Mouse (Mus musculus) regulatory T cell (primary cell): Measurements from ENCODE around the gene Glipr1l2.
"Not testable (repeated sequence)": the region's sequence is repeated elsewhere in the genome, so short reads cannot be mapped to it uniquely, and the experiment has no call there.

Experiments used
- in situ Hi-C: fragments of 300-600 bp; cut with MboI, MseI; formaldehyde crosslinking; loops from one replicate; pipeline ENCODE4 v1.15.1; 2025; ENCODE audit warnings: high pct_unique_total_duplicates

The Glipr1l2 gene

DNA sequence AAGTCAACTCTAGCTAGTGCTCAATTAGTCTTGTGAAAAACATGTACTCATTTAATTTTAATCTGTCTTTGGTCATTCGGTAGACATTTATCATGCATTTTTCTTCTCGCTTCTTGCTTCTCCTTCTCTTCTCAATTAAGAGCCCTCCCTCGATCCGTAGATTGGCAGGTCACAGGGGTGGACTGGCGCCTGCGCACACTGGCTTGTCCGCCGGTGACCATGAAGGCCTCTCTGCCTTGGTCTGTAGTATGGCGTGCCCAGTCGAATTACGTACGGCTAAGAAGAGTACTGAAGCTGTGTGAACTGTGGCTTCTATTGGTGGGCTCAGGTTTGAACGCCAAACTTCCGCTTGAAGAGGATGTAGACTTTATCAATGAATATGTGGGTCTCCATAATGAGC, at the start of gene Glipr1l2:
TSS of gene Glipr1l2 (plus strand) at position 198 of the 400 bp plus-strand sequence.
- in situ Hi-C loops, result no loop called here

DNA sequence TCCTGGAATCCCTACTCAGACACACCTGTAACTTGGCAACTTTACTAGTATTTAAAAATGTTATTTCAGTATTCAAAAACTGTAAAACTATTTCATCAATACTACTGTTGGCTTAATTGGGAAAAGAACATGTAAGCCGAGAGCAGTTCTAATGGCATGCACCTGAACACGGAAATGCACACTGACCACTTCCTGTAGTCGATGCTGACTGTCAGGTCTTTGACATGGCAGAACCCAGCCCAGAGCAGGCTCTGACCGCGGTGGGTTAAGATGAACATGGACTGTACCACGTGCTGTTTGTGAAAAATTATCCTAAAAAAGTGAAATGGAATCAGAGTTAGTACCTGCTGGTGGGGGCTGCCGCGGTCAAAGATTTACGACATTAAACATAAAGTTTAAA, 39.6 kb upstream of the Glipr1l2 start:
- in situ Hi-C loops, result not testable (repeated sequence)

DNA sequence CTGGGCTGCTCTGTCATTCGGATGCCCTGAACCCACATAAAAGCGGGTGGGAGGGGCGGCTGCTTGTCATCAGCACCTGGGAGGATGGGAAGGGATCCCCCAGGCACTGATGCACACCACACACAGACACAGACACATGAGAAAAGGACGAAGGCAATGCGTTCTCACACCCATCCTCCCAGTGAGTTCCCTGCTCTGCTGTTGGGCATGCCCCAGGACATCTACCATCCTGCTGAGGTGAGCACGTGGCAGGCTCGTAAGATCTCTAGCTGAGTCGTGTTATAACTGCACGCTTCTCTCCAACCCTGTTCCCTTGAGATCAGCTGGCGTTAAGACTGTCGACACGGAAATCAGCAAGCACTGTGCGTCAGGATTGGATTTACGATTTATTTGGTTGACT, 38.9 kb upstream of the Glipr1l2 start:
- in situ Hi-C loops, result not testable (repeated sequence)

DNA sequence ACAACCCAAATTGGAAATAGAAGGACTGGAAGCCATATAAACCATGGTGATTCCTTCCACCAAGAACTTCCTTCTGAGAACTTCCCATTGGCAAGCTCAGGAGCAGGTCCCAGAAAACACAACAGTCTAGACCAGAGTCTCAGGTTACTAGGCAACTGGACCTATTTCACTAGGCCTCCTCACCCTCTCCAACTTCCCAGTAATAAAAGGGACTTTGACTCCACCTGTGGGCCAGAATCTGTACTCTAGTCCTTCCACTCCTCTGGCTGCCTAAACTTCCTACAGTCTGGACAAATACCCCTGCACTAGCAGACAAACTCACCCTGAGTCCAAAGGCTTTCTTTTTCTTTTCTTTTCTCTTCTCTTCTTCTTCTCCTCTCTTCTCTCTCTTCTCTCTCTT, 31.9 kb upstream of the Glipr1l2 start:
- in situ Hi-C loops, result no loop called here

DNA sequence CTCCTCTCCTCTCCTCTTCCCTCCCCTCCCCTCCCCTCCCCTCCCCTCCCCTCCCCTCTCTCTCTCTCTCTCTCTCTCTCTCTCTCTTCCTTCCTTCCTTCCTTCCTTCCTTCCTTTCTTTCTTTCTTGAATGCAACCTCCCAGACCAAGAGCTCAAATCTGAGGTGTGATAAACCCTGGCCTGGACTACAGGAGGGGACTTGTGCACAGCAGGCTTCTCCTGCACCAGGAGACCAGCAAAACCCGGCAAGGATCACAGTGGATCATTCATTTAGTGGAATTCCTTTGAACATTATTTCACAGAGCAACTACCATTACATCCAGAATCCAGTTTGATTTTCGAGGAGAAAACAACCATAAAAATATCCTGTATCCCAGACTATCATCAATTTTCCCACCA, 31.2 kb upstream of the Glipr1l2 start:
- in situ Hi-C loops, result not testable (repeated sequence)

DNA sequence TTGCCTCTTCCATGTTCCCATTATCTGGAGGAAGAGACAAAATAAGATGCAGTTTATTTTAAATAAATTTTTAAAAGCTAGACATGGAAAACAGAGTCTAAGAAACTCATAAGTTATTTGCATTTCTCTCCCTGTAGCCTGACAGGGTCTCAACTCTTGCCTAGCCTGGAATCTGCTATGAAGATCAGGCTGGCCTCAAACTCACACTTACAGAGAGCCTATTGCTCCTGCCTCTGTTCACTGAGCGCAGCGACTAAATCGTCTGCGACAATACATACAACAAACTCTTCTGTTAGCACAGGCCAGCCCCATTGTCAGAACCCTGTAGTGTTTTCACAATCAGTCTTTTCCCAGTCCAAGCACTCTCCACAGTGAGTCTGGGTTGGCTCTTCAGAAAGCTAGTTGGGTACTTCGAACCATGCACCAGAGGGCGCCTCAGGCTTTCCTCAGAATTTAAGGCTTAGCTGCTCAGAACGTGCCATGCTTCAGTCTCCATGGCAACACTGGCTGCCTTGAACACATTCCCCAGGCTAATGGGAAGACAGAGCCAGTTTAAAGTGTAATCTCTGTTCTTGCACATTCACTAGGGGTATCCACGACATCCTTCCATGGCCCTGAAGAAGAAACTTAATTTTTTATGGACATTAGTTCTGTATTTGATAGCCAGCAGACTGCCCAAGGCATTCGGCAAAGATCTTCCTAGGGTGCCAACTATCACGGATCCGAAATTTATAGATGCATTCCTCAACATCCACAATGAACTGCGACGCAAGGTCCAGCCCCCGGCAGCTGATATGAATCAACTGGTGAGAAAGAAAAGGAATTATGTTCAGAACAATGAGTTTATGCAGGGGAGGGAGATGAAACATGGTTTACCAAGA, 23.2 kb upstream of the Glipr1l2 start, which contains the start of gene Glipr1l1:
TSS of gene Glipr1l1 (plus strand) at position 488 of the 881 bp plus-strand sequence.
- in situ Hi-C loops, result loop anchor here (5.0 kb wide), 2 partner anchors 57 to 97 kb away; no protein-coding TSS in a partner anchor

DNA sequence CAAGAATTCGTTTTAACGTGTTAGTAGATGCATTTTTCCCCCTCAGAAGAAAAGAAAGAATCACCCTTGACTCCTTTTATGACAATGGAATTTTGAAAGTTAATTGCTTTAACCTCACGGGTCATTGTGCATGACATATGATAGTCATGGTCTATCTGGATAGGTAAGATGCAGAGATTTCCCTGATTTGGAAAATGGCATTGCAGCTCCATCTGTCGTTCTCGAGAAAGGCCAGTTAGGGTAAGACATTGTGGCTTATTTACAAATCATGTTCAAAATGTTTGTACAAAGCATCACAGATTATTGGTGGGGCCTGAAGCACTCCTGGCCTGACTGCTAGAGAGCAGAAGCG, 22.6 kb upstream of the Glipr1l2 start:
- in situ Hi-C loops, result loop anchor here (5.0 kb wide), 2 partner anchors 57 to 97 kb away; no protein-coding TSS in a partner anchor

DNA sequence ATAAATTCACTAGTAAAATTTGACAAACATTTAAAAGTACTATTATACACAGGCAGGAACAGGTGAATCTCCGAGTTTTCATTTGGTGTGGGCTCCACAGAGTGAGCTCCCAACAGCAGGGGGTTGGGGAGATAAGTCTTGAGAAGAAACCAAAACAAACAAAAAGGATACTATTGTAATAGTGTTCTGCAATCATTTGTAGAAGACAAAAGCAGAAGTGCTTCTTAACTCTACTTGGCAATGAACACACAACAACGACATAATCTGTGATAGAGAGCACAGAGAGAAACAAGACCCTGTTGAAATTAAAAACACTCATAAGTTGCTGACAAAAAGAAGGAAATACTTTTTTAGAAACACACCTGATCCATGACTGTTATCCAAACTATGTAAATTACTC, 3.1 kb upstream of the Glipr1l2 start:
- in situ Hi-C loops, result no loop called here

DNA sequence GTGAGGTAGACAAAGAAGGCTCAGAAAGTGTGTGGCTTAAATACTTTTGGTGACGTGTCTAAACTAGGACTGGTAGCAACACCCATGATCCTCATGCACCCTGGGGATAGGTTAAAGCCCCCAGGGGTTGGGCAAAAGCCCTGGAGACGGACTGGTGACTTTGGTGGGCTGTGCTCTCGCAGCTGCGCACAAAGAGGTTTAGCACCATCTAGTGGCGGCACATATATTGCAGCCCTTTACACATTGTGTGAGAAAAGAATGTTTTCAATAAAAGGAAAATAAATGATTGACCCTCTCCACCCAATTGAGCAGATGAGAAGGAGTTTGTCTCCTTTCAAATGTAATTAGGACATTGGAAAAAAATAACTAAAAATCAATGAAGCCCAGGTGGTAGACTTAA, 22.6 kb downstream of the Glipr1l2 start:
- in situ Hi-C loops, result not testable (repeated sequence)

DNA sequence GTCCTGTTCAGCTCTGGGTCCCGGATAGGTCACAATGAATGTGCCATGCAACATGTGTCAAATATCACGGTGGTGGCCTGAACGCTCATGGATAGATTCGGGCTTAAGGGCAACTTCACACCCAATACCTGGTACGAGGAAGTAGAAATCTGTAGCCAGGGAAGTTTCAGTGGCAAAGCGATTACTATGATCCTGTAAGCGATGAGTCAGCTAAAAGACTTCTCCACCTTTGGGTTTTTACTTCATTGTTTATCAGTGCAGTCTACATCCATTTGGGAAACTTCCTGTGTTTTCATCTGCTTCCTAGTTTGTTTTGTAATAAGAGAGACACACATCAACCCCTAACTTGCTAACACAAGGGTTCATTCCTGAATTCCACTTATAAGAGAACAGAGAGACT, 27.2 kb downstream of the Glipr1l2 start:
- in situ Hi-C loops, result no loop called here

DNA sequence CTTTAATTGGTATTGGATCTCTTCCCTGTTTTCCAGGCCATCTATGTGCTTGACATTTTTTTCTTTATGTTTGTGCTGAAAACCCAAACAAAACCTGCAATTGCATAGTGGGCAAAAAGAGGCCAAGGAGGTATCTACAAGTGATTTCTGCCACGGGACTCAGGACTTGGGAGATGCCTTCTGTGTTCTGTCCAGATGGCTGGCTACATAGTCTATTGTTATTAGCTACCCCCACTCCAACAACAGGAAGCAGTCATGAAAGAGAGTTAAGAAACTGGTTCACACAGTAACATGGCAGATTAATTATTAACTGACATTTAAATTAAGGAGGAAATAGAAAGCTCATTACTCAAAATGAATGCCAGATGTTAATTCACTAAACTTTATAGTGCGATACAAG, 41.9 kb downstream of the Glipr1l2 start:
- in situ Hi-C loops, result not testable (repeated sequence)

DNA sequence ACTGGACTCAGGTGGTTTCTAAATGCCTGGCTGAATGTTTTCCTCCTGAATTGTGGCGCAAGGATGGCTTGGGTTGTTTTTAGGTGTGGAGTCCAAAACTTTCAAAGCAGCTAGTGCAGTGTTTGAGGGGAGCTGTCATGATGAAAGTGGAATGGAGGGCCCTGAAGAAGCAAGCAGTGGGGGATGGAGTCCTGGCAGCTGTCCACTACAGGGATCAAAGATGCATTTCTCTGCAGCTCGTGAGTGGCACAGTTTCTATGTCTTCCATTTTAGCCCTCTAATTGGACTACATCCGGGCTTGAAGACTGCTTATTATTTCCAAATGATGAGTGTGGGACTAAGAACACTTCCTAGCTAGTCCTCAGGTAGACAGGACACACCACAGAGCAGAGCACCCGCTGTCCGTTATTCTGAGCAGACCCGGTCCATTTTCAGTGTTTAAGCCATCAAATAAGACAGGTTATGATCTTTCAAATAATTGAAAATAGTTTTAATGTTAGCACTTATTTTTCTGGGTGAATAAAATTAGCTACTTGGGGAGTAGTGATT, 44.6 kb downstream of the Glipr1l2 start:
- in situ Hi-C loops, result not testable (repeated sequence)

DNA sequence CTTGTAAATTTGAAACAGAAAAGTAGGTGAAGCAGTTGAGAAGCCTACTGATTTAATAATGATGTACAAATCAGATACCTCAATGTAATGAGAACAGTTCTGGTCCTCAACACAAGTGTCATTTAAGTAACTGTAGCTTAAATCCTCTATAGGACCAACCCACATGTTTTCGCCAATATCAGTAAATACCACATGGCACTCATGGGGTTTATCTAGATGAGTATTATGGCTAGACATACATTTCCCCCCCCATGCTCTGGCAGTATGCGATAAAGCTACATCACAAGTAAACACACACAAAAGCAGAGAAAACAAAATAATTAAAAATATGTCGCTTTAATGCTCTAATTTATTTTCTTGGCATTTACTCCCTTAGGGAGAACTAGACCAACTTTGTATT, 49.0 kb downstream of the Glipr1l2 start:
- in situ Hi-C loops, result no loop called here

DNA sequence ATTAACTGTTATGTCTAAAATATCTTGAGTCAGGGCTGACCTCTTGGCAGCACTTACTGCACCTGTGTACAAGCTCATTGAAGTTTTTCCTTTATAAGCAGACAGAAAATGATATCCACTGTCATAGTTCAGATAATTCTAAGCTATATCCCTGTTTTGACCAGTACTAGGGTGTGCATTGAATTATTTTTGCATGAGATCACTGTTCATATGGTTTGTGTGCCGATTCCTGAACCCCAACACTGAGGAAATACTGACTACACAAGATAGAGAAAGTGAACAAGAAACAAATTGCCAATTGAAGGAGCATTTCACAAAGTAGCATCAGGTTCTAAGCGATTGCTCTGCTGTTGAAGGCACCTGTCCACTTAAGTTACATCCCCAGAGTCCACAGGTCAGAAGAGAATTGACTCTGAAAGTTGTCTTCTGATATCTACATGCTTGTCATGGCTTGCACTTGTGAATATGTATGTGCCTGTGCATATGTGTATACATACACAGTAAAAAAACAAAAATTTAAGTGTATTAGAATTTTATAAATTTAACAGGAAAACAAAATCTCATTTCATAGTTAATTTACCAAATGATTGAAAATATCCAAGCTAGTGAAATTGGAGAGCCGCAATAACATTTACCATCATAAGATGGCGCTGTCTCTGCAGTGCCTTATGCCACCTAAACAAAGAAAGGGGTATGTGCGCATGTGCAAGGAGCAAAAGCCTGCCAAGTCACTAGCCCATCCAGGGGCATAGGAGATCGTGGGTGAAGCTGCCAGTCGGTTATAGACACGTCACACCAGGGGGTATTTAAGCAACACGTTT, 55.1 kb downstream of the Glipr1l2 start:
- in situ Hi-C loops, result no loop called here

DNA sequence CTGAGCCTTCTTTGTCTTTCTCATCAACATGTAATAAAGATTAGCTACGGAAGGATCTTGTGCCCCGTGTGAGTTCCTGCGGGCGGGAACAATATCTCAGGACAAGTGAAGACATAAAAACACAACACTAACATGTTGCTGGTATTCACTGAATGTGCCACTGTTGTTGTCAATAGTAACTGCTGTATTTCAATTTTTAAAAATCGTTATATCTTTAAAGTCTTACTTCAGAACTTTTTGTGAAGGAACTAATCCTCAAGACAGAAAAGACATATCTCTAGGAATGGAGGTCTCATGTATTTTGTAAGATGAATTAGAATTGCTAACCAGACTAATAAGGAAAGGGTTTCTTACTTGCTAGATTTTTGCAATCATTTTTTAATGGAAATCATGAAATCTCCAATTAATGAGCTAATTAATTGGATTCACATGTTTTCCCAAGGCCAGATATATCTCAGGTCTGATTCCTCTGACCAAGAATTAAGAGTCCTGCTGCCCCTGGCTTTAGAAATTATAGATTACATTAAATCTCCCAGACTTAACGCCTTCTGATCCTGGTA, 55.8 kb downstream of the Glipr1l2 start:
- in situ Hi-C loops, result no loop called here

DNA sequence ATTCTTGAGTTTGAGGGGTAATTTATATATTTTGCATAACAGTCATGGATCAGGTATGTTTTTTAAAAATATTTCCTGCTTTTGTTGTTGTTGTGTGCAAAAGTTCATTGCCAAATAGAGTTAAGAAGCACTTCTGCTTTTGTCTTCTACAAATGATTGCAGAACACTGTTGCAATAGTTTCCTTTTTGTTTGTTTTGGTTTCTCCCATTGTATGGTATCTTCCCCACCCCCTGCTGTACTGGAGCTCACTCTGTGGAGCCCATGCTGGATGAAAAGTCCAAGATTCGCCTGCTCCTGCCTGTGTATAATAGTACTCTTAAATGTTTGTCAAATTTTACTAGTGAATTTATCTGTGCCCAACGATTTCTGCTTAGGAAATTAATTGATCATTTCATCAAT, 56.7 kb downstream of the Glipr1l2 start:
- in situ Hi-C loops, result no loop called here
